Mouse (Mus musculus): ENCODE data around the gene Fam47c. TPM values are rescaled to one million over a fixed set of nuclear protein-coding genes. Genes with fewer than 3 reads are reported as not detected.

Fam47c gene
- not detected in 2 replicates for polyA plus RNA-seq (2014; fragmentation: Nextera tagmentation; extraction: Ambion mirVana)

DNA sequence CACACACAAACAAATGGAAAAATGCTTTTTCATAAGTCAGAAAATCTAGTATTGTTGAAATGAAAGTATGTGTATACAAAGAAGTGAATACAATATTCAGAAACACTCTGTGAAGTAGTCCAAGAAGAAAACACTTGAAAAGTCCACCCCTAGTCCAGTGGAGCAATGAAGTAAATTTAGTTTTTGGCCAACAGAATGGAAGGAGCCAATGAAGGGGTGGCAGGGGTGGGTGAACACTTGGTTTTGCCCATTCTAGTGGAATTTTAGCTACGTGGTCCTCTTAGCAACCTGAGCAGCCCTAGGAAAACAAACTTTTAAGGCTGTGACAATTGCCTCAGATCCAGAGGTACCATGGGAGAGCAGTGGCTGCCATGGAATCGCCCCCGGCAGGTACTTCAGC lies at the start of gene Fam47c:
Fam47c (plus strand) TSS at position 301 of the 400 bp plus-strand sequence.
- no peak within 1 kb of the TSS for H3K4me2 ChIP-seq (replicated peaks; ENCODE audit: low read depth, low read length)
- H3K27me3 ChIP-seq (ENCODE audit: control insufficient read depth, insufficient read depth, low read length) = no peaks in the 10 kb centered on the region
- H3K27ac ChIP-seq (ENCODE audit: low read depth, low read length) = no peak within 1 kb of the TSS
- no peak within 1 kb of the TSS for H3K9ac ChIP-seq (ENCODE audit: low read depth, low read length)
- 80% methylated on average over 3 of the region's 3 CpGs for WGBS
- H3K4me3 ChIP-seq (ENCODE audit: low read length) = no peak within 1 kb of the TSS
- no peaks in the 10 kb centered on the region for H3K9me3 ChIP-seq (ENCODE audit: control insufficient read depth, low read length)
- H3K36me3 ChIP-seq (ENCODE audit: control insufficient read depth, insufficient read depth, low read length) = no peaks in the 10 kb centered on the region
- ATAC-seq (ENCODE audit: low FRiP score, low TSS enrichment) = no peak
- no peaks in the 10 kb centered on the region for H3K4me1 ChIP-seq (ENCODE audit: control insufficient read depth, insufficient read depth, low read length)

GRCm38 (mm10) chrX:78769408-78769807 lies 31.8 kb downstream of the Fam47c start:
- H3K4me1 ChIP-seq (ENCODE audit: control insufficient read depth, insufficient read depth, low read length) = no peaks in the 10 kb centered on the region
- H3K36me3 ChIP-seq (ENCODE audit: control insufficient read depth, insufficient read depth, low read length) = no peaks in the 10 kb centered on the region
- 70% methylated on average over 2 of the region's 2 CpGs for WGBS
- H3K9me3 ChIP-seq (ENCODE audit: control insufficient read depth, low read length) = no peaks in the 10 kb centered on the region
- no peak overlapping the region for H3K4me2 ChIP-seq (replicated peaks; ENCODE audit: low read depth, low read length)
- no peak overlapping the region for H3K9ac ChIP-seq (ENCODE audit: low read depth, low read length)
- no peak overlapping the region for H3K27ac ChIP-seq (ENCODE audit: low read depth, low read length)
- no peaks in the 10 kb centered on the region for H3K27me3 ChIP-seq (ENCODE audit: control insufficient read depth, insufficient read depth, low read length)
- ATAC-seq (ENCODE audit: low FRiP score, low TSS enrichment) = no peak
- H3K4me3 ChIP-seq (ENCODE audit: low read length) = no peak overlapping the region

DNA sequence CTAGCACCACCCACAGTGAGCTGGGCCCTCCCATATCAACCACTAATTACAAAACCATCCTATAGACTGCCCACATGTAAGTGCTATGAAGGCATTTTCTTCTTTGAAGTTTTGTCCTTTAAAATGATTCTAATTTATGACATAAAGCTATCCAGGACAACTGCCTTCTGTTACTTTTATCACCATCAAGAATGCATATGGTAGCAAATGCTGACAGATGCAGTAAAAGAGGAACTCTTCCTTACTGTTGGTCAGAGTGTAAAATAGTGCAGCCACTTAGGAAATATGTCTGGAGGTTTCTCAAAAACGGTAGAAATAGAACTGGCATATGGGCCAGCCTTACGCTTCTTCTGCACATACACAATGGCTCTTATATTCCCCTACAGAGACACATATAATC lies 39.5 kb downstream of the Fam47c start:
- no peak overlapping the region for H3K4me3 ChIP-seq (ENCODE audit: low read length)
- H3K9ac ChIP-seq (ENCODE audit: low read depth, low read length) = no peak overlapping the region
- ATAC-seq (ENCODE audit: low FRiP score, low TSS enrichment) = no peak
- H3K27me3 ChIP-seq (ENCODE audit: control insufficient read depth, insufficient read depth, low read length) = no peaks in the 10 kb centered on the region
- 77% methylated on average over 2 of the region's 2 CpGs for WGBS
- no peaks in the 10 kb centered on the region for H3K9me3 ChIP-seq (ENCODE audit: control insufficient read depth, low read length)
- no peak overlapping the region for H3K4me2 ChIP-seq (replicated peaks; ENCODE audit: low read depth, low read length)
- no peaks in the 10 kb centered on the region for H3K4me1 ChIP-seq (ENCODE audit: control insufficient read depth, insufficient read depth, low read length)
- no peak overlapping the region for H3K27ac ChIP-seq (ENCODE audit: low read depth, low read length)
- no peaks in the 10 kb centered on the region for H3K36me3 ChIP-seq (ENCODE audit: control insufficient read depth, insufficient read depth, low read length)

Other genes with a start within 250 kb of the Fam47c start
- gene Prrg1, start 153.9 kb upstream of the Fam47c start, polyA plus RNA-seq (2014; fragmentation: Nextera tagmentation; extraction: Ambion mirVana) = 9.4 and 10.7 TPM in 2 replicates

All from kidney, embryonic 14.5 days (tissue).